Mouse (Mus musculus): Measurements from ENCODE around the gene Gnb1l.

GRCm38 (mm10) chr16:18464271-18464670 is 34.2 kb upstream of the Gnb1l start:
- TF ChIP-seq EP300 (IDR thresholded peaks at IDR 0.05; ENCODE audit: low read depth) (no peak), CTCF (IDR thresholded peaks at IDR 0.05; ENCODE audit: low read depth) (no peak)

Data from liver, embryonic 14.5 days (tissue).